Mouse (Mus musculus): ENCODE measurements at regions not wholly inside any gene's neighbourhood (a gene's known extent, or its start where the extent isn't known, plus 50 kb on each side); places are given as distances from the start of the nearest gene placed in this dataset.

DNA sequence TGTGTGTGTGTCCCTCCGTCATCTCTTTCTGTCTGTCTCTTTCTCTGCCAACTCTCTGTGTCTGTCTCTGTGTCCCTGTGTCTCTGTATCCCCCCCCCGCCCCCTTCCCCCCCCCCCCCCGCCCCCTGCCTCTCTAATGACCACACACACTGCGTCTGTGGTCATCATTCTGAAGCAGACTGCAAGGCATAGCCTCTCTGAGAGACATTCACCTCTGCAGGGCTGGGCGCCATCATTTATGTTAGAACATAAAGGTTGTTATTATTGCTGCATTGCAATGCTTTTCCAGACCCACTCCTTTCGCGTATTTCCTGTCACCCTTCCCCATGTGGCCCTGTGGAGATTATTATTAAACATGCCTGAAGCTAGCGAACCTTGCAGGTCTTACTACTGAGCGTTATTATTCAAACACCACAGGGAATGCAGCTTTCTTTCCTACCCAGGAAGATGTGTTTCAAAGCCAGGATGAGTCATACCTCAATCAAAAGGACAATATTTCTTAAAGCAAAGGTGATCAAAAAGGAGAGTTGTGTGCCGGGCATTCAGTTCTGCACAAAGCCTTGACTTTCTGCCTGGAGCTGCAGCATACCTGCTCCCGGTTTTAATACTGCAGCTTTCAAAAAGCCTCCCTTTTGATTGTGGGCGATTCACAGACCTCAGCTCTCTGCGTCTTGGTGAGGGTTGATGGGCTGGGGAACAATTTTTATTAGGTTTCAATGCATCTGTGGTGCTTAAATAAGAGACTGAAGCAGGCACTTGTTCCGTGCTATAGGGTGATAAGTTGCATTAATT lies 482.6 kb upstream of the Id4 start:
- Histone ChIP-seq H3K27ac (ENCODE audit: insufficient read depth, low read depth) (no peak overlapping the region), H3K79me2 (replicated peaks; ENCODE audit: control insufficient read depth, extremely low read depth, insufficient read depth, poor library complexity, severe bottlenecking) (no peaks in the 10 kb centered on the region), H3K4me2 (ENCODE audit: insufficient read depth, low read depth, poor library complexity, severe bottlenecking) (no peak overlapping the region), H3K4me1 (ENCODE audit: control insufficient read depth in 1 of 2, insufficient read depth in 2 of 2) (no peaks in the 10 kb centered on the region), H3K27me3 (replicated peaks) (no peaks in the 10 kb centered on the region), H3K9me3 (replicated peaks; ENCODE audit: low read length) (peaks cover 59% of the 10 kb centered on the region), H3K9ac (ENCODE audit: insufficient read depth, low read depth) (no peak overlapping the region), H3K4me3 (replicated peaks in 1 of 3; ENCODE audit: low read depth in 2 of 3, low read length in 2 of 3, poor library complexity in 1 of 3) (no peak overlapping the region), H3K36me3 (replicated peaks in 1 of 2; ENCODE audit: control insufficient read depth in 1 of 2, insufficient read depth in 1 of 2, low read length in 1 of 2) (no peaks in the 10 kb centered on the region)
- dilution Hi-C loops (cut with MboI; ENCODE audit: extremely low pct_ligation_motif_present, extremely low pct_unique_long_range_greater_than_20kb, low sequenced_read_pairs): no loop called here
- in situ Hi-C loops (cut with MboI; ENCODE audit: low pct_ligation_motif_present, low pct_unique_long_range_greater_than_20kb, low sequenced_read_pairs): no loop called here
- DNase-seq (ENCODE audit: extremely low read depth): no peak
- no peak for TF ChIP-seq HCFC1 (IDR thresholded peaks at IDR 0.05; ENCODE audit: low read depth, low read length)
- no peak for TF ChIP-seq POLR2A (IDR thresholded peaks at IDR 0.05; ENCODE audit: low read depth, low read length)
- TF ChIP-seq GABPA (IDR thresholded peaks at IDR 0.05; ENCODE audit: insufficient replicate concordance, low read depth, low read length): no peak
- no peak for TF ChIP-seq MAX (IDR thresholded peaks at IDR 0.05; ENCODE audit: low read length)
- TF ChIP-seq MEF2A (IDR thresholded peaks at IDR 0.05; ENCODE audit: borderline replicate concordance, low read depth, low read length): no peak
- no peak for TF ChIP-seq ZKSCAN1 (IDR thresholded peaks at IDR 0.05; ENCODE audit: borderline replicate concordance, low read depth, low read length)
- TF ChIP-seq MAZ (IDR thresholded peaks at IDR 0.05; ENCODE audit: low read depth, low read length): no peak
- TF ChIP-seq POLR2AphosphoS2 (IDR thresholded peaks at IDR 0.05; ENCODE audit: low read depth, low read length): no peak
- TF ChIP-seq ZNF384 (IDR thresholded peaks at IDR 0.05; ENCODE audit: low read depth, low read length): no peak
- no peak for TF ChIP-seq JUND (conservative IDR thresholded peaks at IDR 0.05; ENCODE audit: low read depth, low read length)
- TF ChIP-seq ETS1 (conservative IDR thresholded peaks at IDR 0.05; ENCODE audit: low read depth, low read length): no peak
- TF ChIP-seq MYC (IDR thresholded peaks at IDR 0.05; ENCODE audit: low read depth, low read length): no peak
- TF ChIP-seq NRF1 (IDR thresholded peaks at IDR 0.05; ENCODE audit: low read depth, low read length): no peak
- no peak for TF ChIP-seq CHD2 (IDR thresholded peaks at IDR 0.05; ENCODE audit: low read length)
- no peak for TF ChIP-seq RCOR1 (conservative IDR thresholded peaks at IDR 0.05; ENCODE audit: low read depth, low read length)
- TF ChIP-seq SIN3A (IDR thresholded peaks at IDR 0.05; ENCODE audit: low read length): no peak

DNA sequence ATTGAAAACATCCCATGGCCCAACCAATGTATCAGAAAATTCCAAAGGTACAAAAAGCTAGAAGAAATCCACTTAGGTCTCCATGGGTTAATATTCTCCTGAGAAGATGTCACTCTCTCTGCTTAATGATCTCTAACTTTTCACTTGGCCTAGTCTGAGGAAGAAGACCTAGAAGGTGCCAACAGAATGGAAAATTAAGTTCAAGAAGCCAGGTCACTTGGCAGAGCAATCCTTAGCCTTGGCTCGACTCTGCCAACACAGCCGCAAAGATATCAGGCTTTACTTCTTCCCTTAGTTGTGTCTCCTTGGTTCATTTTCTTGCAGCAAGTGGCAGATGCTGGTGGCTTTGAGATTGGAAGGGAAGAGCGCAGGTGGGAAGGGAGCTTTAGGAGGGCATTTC lies 476.6 kb upstream of the Id4 start:
- Histone ChIP-seq H3K9me3 (replicated peaks; ENCODE audit: low read length) (peaks cover 64% of the 10 kb centered on the region), H3K27ac (ENCODE audit: insufficient read depth, low read depth) (no peak overlapping the region), H3K4me1 (ENCODE audit: control insufficient read depth in 1 of 2, insufficient read depth in 2 of 2) (no peaks in the 10 kb centered on the region), H3K4me3 (replicated peaks in 1 of 3; ENCODE audit: low read depth in 2 of 3, low read length in 2 of 3, poor library complexity in 1 of 3) (no peak overlapping the region), H3K79me2 (replicated peaks; ENCODE audit: control insufficient read depth, extremely low read depth, insufficient read depth, poor library complexity, severe bottlenecking) (no peaks in the 10 kb centered on the region), H3K9ac (ENCODE audit: insufficient read depth, low read depth) (no peak overlapping the region), H3K36me3 (replicated peaks in 1 of 2; ENCODE audit: control insufficient read depth in 1 of 2, insufficient read depth in 1 of 2, low read length in 1 of 2) (no peaks in the 10 kb centered on the region), H3K4me2 (ENCODE audit: insufficient read depth, low read depth, poor library complexity, severe bottlenecking) (no peak overlapping the region), H3K27me3 (replicated peaks) (no peaks in the 10 kb centered on the region)
- no peak for DNase-seq (ENCODE audit: extremely low read depth)
- TF ChIP-seq GABPA (IDR thresholded peaks at IDR 0.05; ENCODE audit: insufficient replicate concordance, low read depth, low read length) (no peak), MAX (IDR thresholded peaks at IDR 0.05; ENCODE audit: low read length) (no peak), JUN (IDR thresholded peaks at IDR 0.05; ENCODE audit: insufficient read depth, low read depth, low read length) (no peak), TCF12 (IDR thresholded peaks at IDR 0.05; ENCODE audit: low read depth, low read length) (no peak), SMC3 (IDR thresholded peaks at IDR 0.05; ENCODE audit: low read depth, low read length) (no peak), MAZ (IDR thresholded peaks at IDR 0.05; ENCODE audit: low read depth, low read length) (no peak), RAD21 (IDR thresholded peaks at IDR 0.05; ENCODE audit: low read depth, low read length) (no peak), E2F4 (IDR thresholded peaks at IDR 0.05; ENCODE audit: insufficient replicate concordance, low read depth, low read length) (no peak), MEF2A (IDR thresholded peaks at IDR 0.05; ENCODE audit: borderline replicate concordance, low read depth, low read length) (no peak), ZMIZ1 (IDR thresholded peaks at IDR 0.05; ENCODE audit: low read depth, low read length) (no peak), EP300 (IDR thresholded peaks at IDR 0.05; ENCODE audit: low read length) (no peak), ZC3H11A (IDR thresholded peaks at IDR 0.05; ENCODE audit: low read depth, low read length) (no peak), PAX5 (IDR thresholded peaks at IDR 0.05; ENCODE audit: low read length) (no peak), SIN3A (IDR thresholded peaks at IDR 0.05; ENCODE audit: low read length) (no peak), UBTF (IDR thresholded peaks at IDR 0.05; ENCODE audit: low read depth, low read length) (no peak), JUND (conservative IDR thresholded peaks at IDR 0.05; ENCODE audit: low read depth, low read length) (no peak), TBP (conservative IDR thresholded peaks at IDR 0.05; ENCODE audit: low read depth, low read length) (no peak), RCOR1 (conservative IDR thresholded peaks at IDR 0.05; ENCODE audit: low read depth, low read length) (no peak), CHD1 (IDR thresholded peaks at IDR 0.05; ENCODE audit: low read depth, low read length) (no peak)
- in situ Hi-C loops (cut with MboI; ENCODE audit: low pct_ligation_motif_present, low pct_unique_long_range_greater_than_20kb, low sequenced_read_pairs): no loop called here
- dilution Hi-C loops (cut with MboI; ENCODE audit: extremely low pct_ligation_motif_present, extremely low pct_unique_long_range_greater_than_20kb, low sequenced_read_pairs): no loop called here
